Mouse (Mus musculus) brain, embryonic 14.5 days (tissue): ENCODE data around the gene Zwilch.

ENCODE experiments used
- CTCF ChIP-seq: fragments of 200-500 bp; IDR thresholded peaks from 2 replicates; pipeline ENCODE4 v1.5.1; 2012; ENCODE audit warnings: inconsistent platforms, mild to moderate bottlenecking, moderate library complexity, borderline replicate concordance; ENCODE audit not compliant: insufficient read depth, insufficient read length; ENCODE audit errors: extremely low read depth
- POLR2A ChIP-seq: fragments of 200-500 bp; IDR thresholded peaks from 2 replicates; pipeline ENCODE4 v1.6.1; 2012; ENCODE audit warnings: mild to moderate bottlenecking, inconsistent platforms, borderline replicate concordance; ENCODE audit not compliant: poor library complexity, insufficient read depth, insufficient read length, severe bottlenecking; ENCODE audit errors: extremely low read depth

- TF ChIP-seq CTCF: no peak
- no peak for TF ChIP-seq POLR2A
These were observed 47.7 kb upstream of the Zwilch start for GRCm38 (mm10) chr9:64220603-64221002.
